Mouse (Mus musculus): ENCODE data around the gene Cped1. TPM values are rescaled to one million over a fixed set of nuclear protein-coding genes. Genes with fewer than 3 reads are reported as not detected.

Gene Cped1
- polyA plus RNA-seq, 1 experiment from 2014 or later: 10.4 TPM

- no peak for TF ChIP-seq EP300 (optimal IDR thresholded peaks at IDR 0.05)
- no peak for TF ChIP-seq CTCF (IDR thresholded peaks at IDR 0.05; ENCODE audit: low read depth)
- no peak for DNase-seq (ENCODE audit: low spot score)
- H3K4me1 ChIP-seq (replicated peaks; ENCODE audit: control insufficient read depth, insufficient read depth): no peaks in the 10 kb centered on the region
Measured at GRCm38 (mm10) chr6:21986660-21987331, 1.1 kb downstream of the Cped1 start.

DNA sequence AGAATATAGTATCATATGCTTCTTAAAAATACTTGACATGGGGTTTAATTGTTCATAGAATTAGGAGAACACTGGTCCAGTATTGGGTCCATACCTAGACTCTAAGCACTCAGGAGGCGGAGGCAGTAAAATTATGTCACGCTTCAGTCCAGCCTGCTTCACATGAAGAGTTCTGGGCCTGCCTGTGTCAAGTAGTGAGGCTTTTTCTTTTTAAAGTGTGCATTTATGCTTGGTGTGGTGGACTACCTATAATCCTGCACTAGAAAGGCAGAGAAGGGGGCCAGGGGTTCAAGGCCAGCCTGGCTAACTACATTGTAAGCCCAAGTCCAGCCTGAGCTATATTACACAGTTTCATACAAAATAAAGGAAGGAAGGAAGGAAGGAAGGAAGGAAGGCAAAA lies 1.8 kb downstream of the Cped1 start:
- Histone ChIP-seq H3K4me2 (replicated peaks; ENCODE audit: low read depth) (peak overlapping the region; percentile 78), H3K4me3 (ENCODE audit: low read depth, low read length) (peak overlapping the region; percentile 51), H3K9me3 (ENCODE audit: control insufficient read depth, low read length) (no peaks in the 10 kb centered on the region), H3K27ac (replicated peaks) (no peak overlapping the region), H3K27me3 (ENCODE audit: control insufficient read depth, insufficient read depth, low read length) (no peaks in the 10 kb centered on the region), H3K4me1 (replicated peaks; ENCODE audit: control insufficient read depth, insufficient read depth) (no peaks in the 10 kb centered on the region), H3K36me3 (ENCODE audit: control insufficient read depth, insufficient read depth, low read length) (no peaks in the 10 kb centered on the region), H3K9ac (ENCODE audit: low read length) (no peak overlapping the region; the same call in 1 of the 2 replicates)
- WGBS: 59% methylated on average over 2 of the region's 2 CpGs
- DNase-seq (ENCODE audit: low spot score): no peak
- ATAC-seq (ENCODE audit: low FRiP score, low TSS enrichment): no peak
- no peak for TF ChIP-seq CTCF (IDR thresholded peaks at IDR 0.05; ENCODE audit: low read depth)
- TF ChIP-seq EP300 (optimal IDR thresholded peaks at IDR 0.05): no peak

More at GRCm38 (mm10) chr6:21986660-21987331, 1.1 kb downstream of the Cped1 start:
- Histone ChIP-seq H3K4me2 (replicated peaks; ENCODE audit: low read depth) (peak overlapping the region; percentile 78), H3K36me3 (ENCODE audit: control insufficient read depth, insufficient read depth, low read length) (no peaks in the 10 kb centered on the region), H3K4me3 (ENCODE audit: low read depth, low read length) (peak overlapping the region; percentile 51), H3K9ac (ENCODE audit: low read length) (peak overlapping the region; percentile 63), H3K27me3 (ENCODE audit: control insufficient read depth, insufficient read depth, low read length) (no peaks in the 10 kb centered on the region), H3K27ac (replicated peaks) (peak overlapping the region; percentile 87), H3K9me3 (ENCODE audit: control insufficient read depth, low read length) (no peaks in the 10 kb centered on the region)
- WGBS: 11% methylated on average over 24 of the region's 24 CpGs
- no peak for ATAC-seq (ENCODE audit: low FRiP score, low TSS enrichment)

- Histone ChIP-seq H3K9me3 (ENCODE audit: control insufficient read depth, low read length) (no peaks in the 10 kb centered on the region), H3K9ac (ENCODE audit: low read length) (no peak overlapping the region), H3K4me1 (replicated peaks; ENCODE audit: control insufficient read depth, insufficient read depth) (no peaks in the 10 kb centered on the region), H3K36me3 (ENCODE audit: control insufficient read depth, insufficient read depth, low read length) (no peaks in the 10 kb centered on the region), H3K4me2 (replicated peaks; ENCODE audit: low read depth) (peak overlapping the region; percentile 78), H3K27me3 (ENCODE audit: control insufficient read depth, insufficient read depth, low read length) (no peaks in the 10 kb centered on the region), H3K4me3 (ENCODE audit: low read depth, low read length) (peak overlapping the region; percentile 51), H3K27ac (replicated peaks) (0 out of 2 replicates have a peak overlapping the region, but pooled peaks have one; percentile 31)
- TF ChIP-seq CTCF (IDR thresholded peaks at IDR 0.05; ENCODE audit: low read depth) (no peak), EP300 (optimal IDR thresholded peaks at IDR 0.05) (no peak)
- 75% methylated on average over 5 of the region's 5 CpGs for WGBS
- DNase-seq (ENCODE audit: low spot score) (no peak), ATAC-seq (ENCODE audit: low FRiP score, low TSS enrichment) (no peak)
Measured at GRCm38 (mm10) chr6:21988296-21988695, 2.6 kb downstream of the Cped1 start.

- TF ChIP-seq EP300 (optimal IDR thresholded peaks at IDR 0.05): no peak
- ATAC-seq (ENCODE audit: low FRiP score, low TSS enrichment) (no peak), DNase-seq (ENCODE audit: low spot score) (no peak)
- Histone ChIP-seq H3K4me3 (ENCODE audit: low read depth, low read length) (peak overlapping the region; percentile 51), H3K27ac (replicated peaks) (0 out of 2 replicates have a peak overlapping the region, but pooled peaks have one; percentile 4), H3K36me3 (ENCODE audit: control insufficient read depth, insufficient read depth, low read length) (no peaks in the 10 kb centered on the region), H3K4me1 (replicated peaks; ENCODE audit: control insufficient read depth, insufficient read depth) (no peaks in the 10 kb centered on the region), H3K4me2 (replicated peaks; ENCODE audit: low read depth) (peak overlapping the region; percentile 78), H3K27me3 (ENCODE audit: control insufficient read depth, insufficient read depth, low read length) (no peaks in the 10 kb centered on the region), H3K9ac (ENCODE audit: low read length) (no peak overlapping the region), H3K9me3 (ENCODE audit: control insufficient read depth, low read length) (no peaks in the 10 kb centered on the region)
- WGBS: 57% methylated on average over 4 of the region's 4 CpGs
Measured at GRCm38 (mm10) chr6:21989081-21989480, 3.4 kb downstream of the Cped1 start.

DNA sequence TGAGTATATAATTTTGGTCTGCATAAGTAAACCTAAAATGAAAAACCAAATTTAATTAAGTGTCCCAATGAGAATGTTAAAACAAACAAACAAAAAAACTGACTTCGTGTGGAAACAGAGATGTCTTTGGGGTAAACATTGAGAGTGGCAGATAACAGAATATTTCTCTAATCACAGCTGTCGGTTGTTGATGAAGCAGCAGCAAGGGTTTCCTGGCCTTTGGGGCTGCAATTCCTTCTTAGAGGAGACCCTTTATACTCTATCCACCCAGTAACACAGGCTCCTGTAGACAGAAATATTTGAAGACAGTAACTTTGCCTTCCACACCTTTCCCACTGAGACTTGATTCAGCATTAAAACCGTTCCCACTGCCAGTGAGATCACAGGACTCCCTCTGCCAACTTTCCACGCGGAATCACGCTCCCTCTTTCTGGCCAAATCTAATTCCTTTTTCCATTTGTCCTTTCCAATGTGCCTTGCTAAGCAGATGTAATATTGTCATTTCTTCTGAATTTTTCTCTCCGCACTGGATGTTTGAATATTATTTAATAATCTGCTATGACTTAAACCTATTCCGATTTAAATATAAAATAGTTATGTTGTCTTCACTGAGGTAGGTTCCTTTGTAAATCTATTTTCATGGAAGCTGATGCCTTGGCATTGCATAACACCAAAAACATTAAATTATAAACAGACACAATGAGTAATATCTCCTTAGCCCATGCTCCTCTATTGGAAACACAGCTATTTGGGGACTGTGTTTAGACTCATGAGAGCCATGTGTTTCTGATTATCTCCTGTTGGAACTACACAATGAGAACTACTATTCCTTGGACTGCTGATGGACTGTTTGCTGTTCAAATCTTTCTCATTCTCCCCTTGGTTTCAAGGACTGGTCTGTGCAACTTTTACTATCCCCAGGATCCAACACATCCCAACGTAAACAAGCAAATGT lies 4.7 kb downstream of the Cped1 start:
- TF ChIP-seq EP300 (optimal IDR thresholded peaks at IDR 0.05): no peak
- no peak for TF ChIP-seq CTCF (IDR thresholded peaks at IDR 0.05; ENCODE audit: low read depth)
- H3K4me3 ChIP-seq (ENCODE audit: low read depth, low read length): no peak overlapping the region; the same call in 1 of the 2 replicates

More for the DNA sequence above, 4.7 kb downstream of the Cped1 start:
- Histone ChIP-seq H3K27ac (replicated peaks) (peak overlapping the region; percentile 20; the same call in 1 of the 2 replicates), H3K27me3 (ENCODE audit: control insufficient read depth, insufficient read depth, low read length) (no peaks in the 10 kb centered on the region), H3K9ac (ENCODE audit: low read length) (no peak overlapping the region), H3K4me2 (replicated peaks; ENCODE audit: low read depth) (peak overlapping the region; percentile 31), H3K4me1 (replicated peaks; ENCODE audit: control insufficient read depth, insufficient read depth) (no peaks in the 10 kb centered on the region), H3K9me3 (ENCODE audit: control insufficient read depth, low read length) (no peaks in the 10 kb centered on the region), H3K36me3 (ENCODE audit: control insufficient read depth, insufficient read depth, low read length) (no peaks in the 10 kb centered on the region)
- ATAC-seq (ENCODE audit: low FRiP score, low TSS enrichment) (no peak), DNase-seq (ENCODE audit: low spot score) (no peak)
- WGBS: 47% methylated on average over 9 of the region's 9 CpGs
